Mouse (Mus musculus) heart, postnatal 4 days (tissue): ENCODE data around the gene Fblim1. TPM values are rescaled to one million over a fixed set of nuclear protein-coding genes. Genes with fewer than 3 reads are reported as not detected.
"Not testable (repeated sequence)": the region's sequence is repeated elsewhere in the genome, so short reads cannot be mapped to it uniquely, and the experiment has no call there.

Experiments used
- DNase-seq: peaks from one replicate; pipeline ENCODE4 v3.0.0; 2021
- total RNA-seq, 2 experiments: library from RNA; stranded (reverse); gene quantifications; 2 replicates each; pipeline ENCODE4 v1.2.3; 2021

The Fblim1 gene
- total RNA-seq, 2 experiments from 2014 or later = 122 to 145 TPM

DNA sequence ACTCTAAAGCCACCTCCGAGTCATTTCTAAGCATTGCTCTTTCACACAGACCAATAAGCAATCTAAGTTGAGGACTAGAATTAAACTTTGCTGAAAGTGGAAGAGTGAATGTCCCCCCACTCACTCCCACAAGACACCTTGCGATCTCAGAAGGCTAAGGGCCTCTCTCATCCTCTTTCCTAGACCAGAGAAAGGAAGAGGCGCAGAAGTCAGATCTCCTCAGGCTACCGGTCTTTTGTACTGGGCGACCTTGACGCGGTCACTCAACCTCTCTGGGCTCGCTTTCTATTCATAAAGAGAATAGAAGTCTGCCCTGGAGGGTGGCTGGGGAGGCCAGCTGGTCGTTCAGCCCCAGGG, 7.0 kb downstream of the Fblim1 start:
- no peak for DNase-seq

DNA sequence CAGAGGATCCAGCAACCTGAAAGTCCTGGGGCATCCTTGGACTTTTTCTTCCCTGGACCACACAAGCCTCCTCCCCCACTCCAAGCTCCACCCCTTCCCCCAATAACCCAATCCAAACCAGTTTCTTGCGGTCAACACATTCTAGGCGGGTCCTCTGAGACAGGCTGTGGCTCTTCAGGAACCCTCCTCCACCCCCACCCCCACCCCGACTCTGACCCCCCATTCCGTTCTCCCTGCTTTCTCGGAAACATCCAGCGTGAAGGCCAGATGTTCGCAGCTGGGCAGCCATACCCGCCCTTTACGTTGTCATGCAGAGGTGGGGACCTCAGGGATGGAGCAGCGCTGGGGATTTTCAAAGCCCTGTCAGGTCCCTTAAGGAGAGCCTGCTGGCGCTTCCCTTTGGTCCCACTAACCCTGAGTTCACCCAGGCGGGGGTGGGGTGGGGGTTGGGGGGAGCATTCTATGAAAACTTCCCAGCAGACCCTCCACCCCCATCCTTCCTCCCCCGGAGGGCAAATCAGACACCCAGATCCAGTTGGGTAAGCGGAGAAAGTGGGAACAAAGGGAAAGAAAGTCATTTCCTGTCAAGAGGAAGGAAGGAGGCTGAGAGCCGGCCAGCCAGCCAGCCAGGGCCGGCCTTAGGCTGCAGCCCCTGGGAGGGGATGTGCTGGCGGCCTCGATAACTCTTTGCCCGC, 7.5 kb downstream of the Fblim1 start:
- peak; percentile 75 for DNase-seq

DNA sequence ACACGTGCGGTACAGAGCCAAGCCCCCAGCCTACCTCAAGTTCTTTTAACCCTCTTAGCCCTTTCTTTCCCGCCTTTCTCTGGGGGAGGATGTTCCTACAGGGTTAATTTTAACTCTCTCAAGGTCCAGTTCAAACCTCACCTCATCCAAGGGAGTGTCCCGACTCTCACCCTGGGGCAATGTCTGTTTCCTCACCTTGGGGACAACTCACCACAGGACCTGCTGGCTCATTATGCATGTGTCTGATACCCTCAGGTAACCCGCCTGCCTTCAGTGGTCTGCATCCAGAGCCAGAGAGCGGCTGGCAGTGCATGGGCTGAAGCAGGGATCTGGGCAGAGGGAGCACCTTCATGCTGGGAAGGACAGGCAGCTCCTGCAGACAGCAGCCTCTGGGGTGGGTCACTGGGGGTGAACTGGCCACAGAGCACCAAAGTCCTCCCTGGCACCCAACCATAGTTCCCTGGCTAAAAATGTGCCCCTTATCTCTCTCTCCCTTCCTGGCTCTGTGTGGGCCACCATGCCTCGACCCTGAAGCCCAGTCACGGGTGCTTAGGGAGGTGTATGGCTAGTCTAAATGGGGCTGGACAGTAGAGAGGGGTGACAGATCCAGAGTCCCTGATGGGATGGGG, 9.1 kb downstream of the Fblim1 start:
- DNase-seq = no peak

DNA sequence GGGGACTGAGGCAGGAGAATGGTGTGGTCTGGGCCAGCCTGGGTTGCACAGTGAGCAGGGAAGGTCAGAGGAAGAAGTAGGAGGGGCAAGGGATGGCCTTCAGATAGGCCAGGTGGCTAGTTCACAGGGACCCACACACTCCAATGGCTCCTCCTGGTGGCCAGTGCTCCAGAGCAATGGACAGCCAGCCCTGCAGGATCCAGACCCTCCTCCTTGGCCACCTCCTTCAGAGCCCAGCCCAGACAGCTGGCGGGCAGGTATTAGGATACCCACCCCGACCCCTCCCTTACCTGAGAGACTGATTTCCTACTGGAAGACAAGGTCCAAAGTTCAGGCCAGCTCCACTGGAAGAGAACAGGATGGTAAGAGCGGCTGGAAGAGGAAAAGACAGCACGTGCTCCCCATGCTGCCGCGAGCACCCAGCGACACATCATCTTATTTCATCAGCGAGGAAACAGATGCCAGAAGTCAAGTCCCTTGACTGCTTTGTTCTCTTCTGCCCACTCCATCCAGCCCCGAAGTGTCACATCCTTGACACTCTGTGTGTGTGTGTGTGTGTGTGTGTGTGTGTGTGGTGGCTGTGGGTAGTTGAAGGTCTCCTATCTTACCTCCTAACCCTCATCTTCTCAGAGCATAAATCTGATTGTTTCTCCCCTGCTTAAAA, 10.2 kb downstream of the Fblim1 start:
- DNase-seq = no peak

DNA sequence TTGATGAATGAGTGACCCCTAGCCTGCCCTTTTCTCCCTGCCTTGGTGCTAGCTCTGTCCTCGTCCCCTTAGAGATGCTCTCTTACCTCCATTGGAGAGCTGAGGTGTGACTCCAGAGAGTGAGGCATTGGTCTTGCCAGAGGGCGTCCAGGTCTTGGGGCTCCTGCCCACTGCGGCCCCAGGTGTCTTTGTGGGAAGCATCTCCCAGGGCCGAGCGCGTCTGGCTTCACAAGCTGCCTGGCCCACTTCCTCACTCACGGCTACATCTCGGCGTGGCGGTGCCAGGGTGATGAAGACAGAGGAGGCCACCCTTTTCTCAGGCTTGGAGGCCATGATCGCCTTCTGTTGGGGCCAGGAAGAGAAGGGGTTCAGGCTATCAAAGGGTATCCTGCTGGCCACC, 10.8 kb downstream of the Fblim1 start:
- DNase-seq = no peak

DNA sequence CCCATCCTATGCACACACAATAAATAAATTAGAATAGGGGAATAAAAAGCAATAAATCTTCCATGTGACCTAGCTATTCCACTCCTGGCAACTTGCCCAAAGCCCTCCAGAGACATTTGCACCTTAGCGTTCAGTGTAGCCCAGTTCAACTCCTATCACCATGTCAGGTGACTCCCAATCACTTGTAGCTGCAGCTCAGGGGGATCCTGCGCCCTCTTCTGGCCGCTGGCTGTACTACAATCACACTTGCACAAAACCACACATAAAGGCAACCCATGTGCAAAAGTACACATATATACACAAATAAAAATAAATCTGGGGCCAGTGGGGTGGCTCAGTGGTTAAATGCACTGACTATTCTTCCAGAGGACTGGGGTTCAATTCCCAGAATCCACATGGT, 14.3 kb downstream of the Fblim1 start:
- DNase-seq = peak; percentile 62

DNA sequence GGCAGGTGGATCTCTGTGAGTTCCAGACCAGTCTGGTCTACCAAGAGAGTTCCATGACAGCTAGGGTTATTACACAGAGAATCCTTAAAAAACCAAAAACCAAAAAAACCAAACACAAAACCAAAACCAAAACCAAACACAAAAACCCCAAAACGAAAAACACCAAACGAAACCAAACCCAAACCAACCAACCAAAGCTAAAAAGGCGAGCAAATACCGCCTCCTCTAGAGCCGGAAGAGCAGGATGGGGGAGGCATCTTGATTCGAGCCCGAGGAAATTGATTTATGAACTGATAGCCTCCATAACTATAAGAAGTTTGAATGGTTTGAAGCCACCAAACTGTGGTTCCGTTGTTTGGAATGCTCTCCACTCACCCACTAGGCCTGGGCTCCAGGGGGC, 22.0 kb downstream of the Fblim1 start:
- DNase-seq = no peak

DNA sequence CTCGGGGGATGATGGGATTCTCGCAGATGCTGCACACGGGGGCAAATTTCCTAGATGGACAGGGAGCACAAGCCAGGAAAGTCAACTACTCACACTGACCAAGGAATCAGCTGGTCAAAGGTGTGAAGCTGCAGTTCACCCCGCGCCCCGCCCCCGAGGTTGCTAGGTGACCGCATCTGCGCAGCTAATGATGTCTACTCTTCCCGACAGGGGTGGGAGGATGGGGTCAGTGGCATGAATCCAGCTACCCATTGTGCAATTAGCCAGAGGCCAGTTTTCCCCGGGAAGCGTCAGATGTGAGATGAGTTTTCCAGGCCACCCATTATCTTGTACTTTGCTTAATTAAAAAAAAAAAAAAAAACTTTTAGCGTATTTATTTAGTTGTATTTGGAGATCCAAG, 24.8 kb downstream of the Fblim1 start:
- DNase-seq = no peak

DNA sequence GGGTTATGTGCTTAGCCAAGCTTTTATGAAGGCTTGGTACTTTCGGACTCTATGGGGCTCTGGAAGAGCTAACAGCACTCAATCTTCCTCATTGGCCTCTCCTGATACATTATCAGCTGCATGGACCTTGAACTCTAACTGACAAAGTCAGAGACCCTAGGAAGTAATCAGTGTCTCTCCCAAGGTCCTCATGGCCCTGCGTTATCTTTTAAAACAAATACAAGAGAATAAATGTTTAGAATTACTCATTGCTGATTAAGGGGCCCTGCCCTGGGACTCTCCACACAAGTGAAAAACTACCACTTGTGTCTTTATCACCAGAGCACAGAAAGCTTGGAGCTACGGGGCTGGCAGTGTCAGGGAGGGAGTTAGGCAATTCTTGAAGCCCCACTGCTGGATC, 27.1 kb downstream of the Fblim1 start:
- DNase-seq = no peak

DNA sequence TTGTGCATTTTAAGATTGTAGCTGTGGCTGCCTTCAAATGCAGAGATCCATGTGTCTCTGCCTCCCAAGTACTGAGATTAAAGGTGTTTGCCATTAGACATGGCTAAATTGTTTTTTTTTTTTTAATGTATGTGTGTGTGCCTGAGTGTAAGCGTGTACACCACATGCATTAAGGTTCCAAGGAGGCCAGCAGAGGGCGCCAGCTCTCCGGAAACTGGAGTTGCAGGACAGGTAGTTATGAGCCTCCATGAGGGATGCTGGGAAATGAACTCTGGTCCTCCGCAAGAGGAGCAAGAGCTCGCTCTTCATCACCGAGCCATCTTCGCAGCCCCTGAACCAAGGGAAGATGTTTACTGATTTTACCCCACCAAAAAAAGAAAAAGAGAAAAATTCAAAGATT, 29.0 kb downstream of the Fblim1 start:
- no peak for DNase-seq

DNA sequence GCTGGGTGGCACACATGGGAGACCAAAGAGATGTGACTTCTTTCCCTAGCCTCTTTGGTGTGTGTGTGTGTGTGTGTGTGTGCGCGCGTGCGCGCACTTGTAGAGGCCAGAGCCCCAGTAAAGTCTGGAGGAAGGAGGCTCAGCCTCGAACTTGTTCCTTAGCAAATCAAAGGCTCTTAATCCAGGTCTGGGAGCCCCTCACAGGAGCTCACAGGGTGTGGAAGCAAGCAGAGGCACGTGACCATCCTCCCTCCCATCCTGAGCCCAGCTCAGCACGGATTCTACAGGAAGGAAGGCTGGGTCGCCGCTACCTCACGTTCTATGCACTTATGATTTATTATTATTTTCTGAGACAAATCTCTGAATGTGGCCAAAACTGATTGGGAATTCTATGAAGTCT, 29.5 kb downstream of the Fblim1 start:
- DNase-seq = no peak

DNA sequence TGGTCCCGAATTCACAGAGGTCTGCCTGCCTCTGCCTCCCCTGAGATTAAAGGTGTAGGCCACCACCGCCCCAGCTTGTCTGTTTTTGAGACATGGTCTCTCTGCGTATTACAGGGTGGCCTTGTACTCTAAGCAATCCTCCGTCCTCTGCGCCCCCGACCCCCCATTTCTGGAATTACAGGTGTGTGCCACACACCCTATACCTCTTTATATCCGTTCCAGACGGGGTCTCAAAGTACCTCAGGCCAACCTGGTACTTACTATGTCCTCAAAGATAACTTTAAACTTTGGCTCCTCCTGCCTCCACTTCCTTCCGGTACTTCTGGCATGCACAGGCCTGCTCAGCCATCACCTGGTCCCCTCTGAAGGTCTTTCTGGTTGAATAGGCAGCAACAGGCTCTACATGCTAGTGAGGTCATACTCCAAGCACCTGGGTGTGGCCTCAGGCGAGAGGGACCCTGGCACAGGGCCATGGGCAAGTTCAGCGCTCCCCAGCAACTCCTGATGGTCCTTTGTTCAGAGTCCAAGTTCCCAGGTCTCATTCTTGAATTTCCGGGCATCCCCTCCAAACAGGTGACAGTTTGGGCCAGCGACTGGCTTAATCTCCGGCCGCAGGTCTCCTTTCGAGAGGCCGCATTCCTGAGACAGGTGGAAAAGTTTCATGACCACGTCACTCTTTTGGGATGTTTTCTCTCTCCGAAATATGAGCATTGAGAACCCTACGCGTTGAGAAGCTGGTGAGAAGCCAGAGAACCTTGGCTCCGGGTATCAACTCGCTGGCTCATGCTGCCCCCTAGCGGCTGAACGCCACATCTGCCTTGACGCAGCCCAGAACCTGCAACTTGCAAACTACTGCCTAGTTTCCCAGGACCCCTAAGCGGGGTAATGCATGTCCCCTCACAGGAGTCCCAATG, 30.9 kb downstream of the Fblim1 start:
- DNase-seq = peak; percentile 94

DNA sequence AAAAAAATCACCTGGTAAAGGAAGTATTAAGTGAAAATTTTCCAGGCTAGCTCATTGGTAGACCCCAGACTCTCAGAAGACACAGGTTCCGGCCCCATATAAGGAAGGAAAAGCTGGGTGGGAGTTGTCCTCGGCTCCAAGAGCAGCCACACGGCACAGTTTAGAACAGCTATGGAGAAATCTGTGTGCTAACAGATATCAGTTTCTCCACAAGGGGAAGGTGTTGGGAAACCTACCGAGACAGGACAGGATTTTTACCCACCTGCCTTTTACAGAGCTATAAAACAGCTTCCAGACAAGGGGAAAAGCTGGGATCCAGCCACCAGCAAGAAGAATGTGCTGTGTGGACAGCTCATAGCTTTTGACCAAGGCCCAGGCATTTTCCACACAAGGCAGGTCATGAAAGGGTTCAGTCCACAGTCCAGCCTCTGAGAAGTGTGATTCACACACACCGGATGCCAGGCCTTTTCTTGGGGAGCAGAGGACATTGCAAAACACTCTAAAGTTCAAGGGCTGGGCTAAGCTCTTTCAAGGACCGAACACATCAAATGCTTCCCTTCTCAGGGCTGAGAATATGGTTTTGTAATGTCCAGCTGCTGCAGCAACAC, 32.4 kb downstream of the Fblim1 start:
- DNase-seq = no peak

DNA sequence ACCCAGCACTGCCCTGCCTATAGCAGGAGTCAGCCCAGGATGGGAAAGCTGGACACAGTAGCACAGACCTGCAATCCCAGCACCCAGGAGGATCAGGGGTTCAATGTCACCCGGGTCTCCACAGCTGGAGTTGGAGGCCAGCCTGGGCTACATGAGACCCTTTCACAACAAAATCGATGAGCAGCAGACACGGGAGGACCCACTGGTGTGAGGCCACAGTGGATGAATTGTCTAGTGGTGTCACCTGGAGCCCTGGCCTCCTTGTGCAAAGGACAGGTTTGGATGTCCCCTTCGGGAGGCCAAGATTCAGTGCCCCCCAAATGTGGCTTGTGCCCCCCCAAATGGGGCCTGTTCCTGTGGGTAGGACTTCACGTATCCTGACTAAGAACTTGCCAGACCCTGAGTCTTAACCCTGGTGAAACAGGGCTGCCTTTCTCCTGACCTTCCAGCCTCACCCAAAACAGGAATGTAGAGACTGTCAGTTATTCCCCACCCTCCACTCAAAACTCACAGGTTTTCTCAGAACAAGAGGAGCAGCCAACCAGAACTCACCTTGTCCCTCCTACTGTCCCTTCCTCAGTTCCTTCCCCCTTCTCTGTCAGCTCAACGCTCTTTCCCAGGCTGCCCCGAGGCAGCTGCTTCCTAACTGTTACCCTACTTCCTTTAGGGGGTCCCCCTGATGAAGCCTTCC, 33.1 kb downstream of the Fblim1 start:
- DNase-seq = no peak

DNA sequence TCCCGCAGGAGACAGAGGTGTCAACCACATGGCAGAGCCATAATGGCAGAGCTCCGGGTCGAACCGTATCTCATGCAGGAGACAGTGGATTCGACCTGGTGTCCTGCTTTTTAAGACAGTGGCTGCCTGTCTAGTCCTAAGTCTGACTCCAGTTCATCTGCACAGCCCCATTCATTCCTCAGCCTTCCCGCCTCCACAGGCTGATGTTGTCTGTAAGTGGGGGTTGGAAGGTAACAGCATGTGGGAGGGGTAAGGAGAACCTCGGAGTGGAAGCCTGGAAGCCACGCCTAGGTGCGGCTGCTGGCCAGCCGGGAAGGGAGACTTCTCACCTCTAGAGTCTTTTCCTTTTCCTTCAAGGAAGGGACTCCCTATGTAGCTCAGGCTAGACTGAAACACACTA, 34.0 kb downstream of the Fblim1 start:
- no peak for DNase-seq

DNA sequence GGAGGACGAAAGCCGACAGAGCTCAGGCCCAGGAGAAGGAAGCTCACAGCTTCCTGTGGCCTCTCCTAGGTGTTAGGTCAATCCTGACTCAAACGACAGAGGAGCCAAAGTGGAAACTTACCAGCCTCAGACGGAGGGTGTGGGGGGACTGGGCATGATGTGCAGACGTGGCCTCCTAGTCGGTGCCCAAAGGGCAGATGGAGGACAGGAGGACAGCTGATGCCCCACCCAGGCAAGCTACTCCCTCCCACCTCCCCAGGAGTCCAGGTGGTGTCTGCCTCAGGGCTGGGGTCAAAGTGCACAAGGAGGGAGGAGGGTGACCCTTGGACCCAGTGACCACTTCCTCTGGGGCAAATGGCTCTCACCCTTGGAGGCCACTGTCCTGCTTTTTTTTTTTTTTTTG, 34.6 kb downstream of the Fblim1 start:
- DNase-seq = no peak

DNA sequence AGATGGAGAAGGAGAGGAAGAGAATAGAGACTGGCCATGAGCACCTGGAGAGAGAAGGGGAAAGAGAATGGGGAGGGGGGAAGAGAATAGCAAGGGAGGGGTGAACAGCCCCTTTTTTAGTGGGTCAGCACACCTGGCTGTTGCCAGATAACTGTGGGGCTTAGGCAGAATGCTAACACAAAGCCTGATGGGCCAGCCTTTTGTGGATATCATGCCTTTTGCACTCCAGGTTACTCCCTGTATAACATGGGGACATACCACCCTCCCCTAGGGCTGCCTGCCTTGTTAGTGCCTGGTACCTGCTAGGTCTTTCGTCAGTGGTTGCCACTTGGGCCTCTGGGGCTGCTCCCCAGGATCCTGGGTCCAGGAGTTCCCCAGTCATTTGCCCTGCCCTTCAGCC, 35.1 kb downstream of the Fblim1 start:
- no peak for DNase-seq

DNA sequence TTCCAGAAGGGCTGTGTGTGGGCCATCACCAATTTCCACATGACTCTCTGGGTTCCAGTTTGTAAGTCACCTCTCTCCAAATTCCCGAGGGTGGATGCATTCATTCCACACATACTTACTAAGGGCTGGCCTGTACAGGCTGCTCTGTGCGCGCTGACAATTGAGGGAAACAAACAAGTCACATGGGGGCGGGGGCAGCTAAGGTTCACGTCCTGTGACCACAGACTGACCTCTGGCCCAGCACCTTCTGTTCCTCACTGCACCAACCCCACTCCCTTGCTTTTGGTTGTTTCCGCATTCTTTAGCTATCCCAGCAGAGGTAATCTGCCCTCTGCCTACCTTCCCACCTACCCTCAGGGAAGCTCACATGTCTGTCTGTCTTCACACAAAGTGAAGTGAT, 35.9 kb downstream of the Fblim1 start:
- peak; percentile 53 for DNase-seq

DNA sequence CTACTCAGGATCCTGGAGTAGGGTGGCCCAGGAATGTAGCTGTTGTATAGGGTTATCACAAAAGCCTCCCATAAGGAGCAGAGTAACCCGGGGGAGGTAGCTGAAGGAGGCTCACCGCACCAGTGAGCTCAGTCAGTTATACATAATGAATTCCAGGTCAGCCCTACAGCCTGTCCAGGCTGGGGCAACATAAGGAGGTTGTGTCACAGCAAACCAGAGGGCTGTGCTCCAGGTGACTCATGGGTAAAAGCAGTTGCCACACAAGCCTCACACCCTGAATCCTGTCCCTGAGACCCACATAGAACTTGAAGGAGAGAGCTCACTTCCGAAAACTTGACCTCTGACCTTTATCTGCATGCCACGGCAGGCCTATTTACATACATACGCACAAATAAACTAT, 36.9 kb downstream of the Fblim1 start:
- no peak for DNase-seq

DNA sequence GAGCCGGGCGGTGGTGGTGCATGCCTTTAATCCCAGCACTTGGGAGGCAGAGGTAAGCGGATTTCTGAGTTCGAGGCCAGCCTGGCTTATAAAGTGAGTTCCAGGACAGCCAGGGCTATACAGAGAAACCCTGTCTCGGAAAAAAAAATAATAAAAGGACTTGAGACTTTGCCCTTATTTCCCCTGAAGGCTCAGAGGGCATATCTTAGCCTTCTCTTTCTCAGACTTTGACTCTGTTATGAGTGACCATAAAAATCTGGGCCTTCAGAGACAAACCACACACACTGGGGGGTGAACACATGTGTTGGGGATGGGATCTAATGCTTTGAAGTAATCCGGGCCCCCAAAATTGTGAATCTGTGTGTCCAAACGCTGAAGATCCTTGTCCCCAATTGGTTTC, 38.7 kb downstream of the Fblim1 start:
- DNase-seq = not testable (repeated sequence)

DNA sequence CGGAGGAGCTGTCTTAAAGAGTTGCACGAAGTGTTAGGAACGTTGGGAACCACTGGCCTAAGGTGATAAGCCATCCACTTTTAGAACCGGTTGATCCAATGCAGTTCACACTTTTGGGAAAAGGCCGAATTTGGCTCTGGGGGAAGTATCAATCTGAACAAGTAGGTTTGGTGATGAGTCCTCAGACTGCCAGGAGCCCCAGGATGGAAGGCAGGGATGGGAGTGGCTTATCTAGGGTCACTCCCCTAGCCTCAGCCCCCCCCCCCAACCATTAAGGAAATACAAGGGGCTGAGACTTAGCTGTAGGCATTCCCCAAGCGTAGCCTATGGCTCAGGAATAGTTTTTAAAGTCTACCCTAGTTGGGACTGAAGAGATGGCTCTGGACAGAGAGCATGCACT, 39.7 kb downstream of the Fblim1 start:
- DNase-seq = no peak

DNA sequence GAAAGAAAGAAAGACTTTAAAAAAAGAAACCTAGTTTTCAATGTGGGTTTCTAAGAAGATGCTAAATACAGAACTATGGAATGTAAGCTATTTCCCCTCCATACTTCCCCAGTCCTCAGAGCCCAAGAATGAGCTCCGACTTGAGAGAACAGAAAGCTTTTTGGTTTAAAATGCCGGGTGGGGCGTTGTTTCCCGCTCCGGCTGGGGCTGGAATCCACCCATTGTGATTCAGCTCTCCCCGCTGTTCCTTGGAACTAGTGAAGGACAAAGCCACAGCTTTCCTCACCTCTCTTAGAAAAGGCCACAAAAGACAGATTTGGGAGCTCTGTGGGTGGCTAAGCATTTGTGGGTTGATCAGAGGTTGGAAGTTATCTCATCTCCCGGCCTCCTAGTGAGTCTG, 40.6 kb downstream of the Fblim1 start:
- DNase-seq = no peak
